Mouse (Mus musculus) cortical plate, adult 2 months (tissue): ENCODE measurements around the gene Deaf1.

Source experiments
- CTCF ChIP-seq: fragments of 200-500 bp; IDR thresholded peaks from 2 replicates; pipeline ENCODE4 v1.5.1; 2011; ENCODE audit warnings: mild to moderate bottlenecking, control low read depth, low read length; ENCODE audit not compliant: insufficient read depth; ENCODE audit errors: extremely low read depth
- POLR2A ChIP-seq: fragments of 200-500 bp; IDR thresholded peaks from 2 replicates; pipeline ENCODE4 v1.6.1; 2011; ENCODE audit warnings: mild to moderate bottlenecking, low read length, control low read depth; ENCODE audit not compliant: insufficient read depth; ENCODE audit errors: extremely low read depth

GRCm38 (mm10) chr7:141363752-141364125 lies 36.2 kb upstream of the Deaf1 start:
- TF ChIP-seq CTCF, result no peak
- no peak for TF ChIP-seq POLR2A
